Mouse (Mus musculus) liver, postnatal 0 days (tissue): ENCODE results near the gene Gabrp. TPM values are rescaled to one million over a fixed set of nuclear protein-coding genes. Genes with fewer than 3 reads are reported as not detected.

Source experiments
- ATAC-seq: fragments of 200-750 bp; cut with Nextera tagmentation; 2 replicates; pipeline ENCODE4 v1.8.0; 2017; ENCODE audit warnings: mild to moderate bottlenecking, moderate library complexity
- DNase-seq: peaks from one replicate; pipeline ENCODE4 v3.0.0-alpha.2; 2016
- H3K27ac ChIP-seq: fragments of 300-500 bp; sonication (generic); 2 replicates; pipeline ENCODE4 v1.5.1; 2014; ENCODE audit warnings: antibody characterized with exemption, moderate library complexity, mild to moderate bottlenecking, low read depth
- H3K27me3 ChIP-seq: fragments of 300-500 bp; sonication (generic); 2 replicates; pipeline ENCODE4 v1.6.1; 2014; ENCODE audit warnings: low read length, control low read depth, mixed read lengths; ENCODE audit not compliant: insufficient read depth
- H3K36me3 ChIP-seq: fragments of 300-500 bp; sonication (generic); replicated peaks from 2 replicates; pipeline ENCODE4 v1.6.1; 2014; ENCODE audit warnings: mild to moderate bottlenecking, control low read depth, low read length, moderate library complexity, mixed read lengths; ENCODE audit not compliant: insufficient read depth
- H3K4me1 ChIP-seq: fragments of 300-500 bp; sonication (generic); 2 replicates; pipeline ENCODE4 v1.6.1; 2014; ENCODE audit warnings: antibody characterized with exemption, mild to moderate bottlenecking, control low read depth; ENCODE audit not compliant: insufficient read depth
- H3K4me2 ChIP-seq: fragments of 300-500 bp; sonication (generic); 2 replicates; pipeline ENCODE4 v1.6.1; 2014; ENCODE audit warnings: low read depth, mild to moderate bottlenecking, low read length, moderate library complexity, mixed read lengths
- H3K4me3 ChIP-seq: fragments of 300-500 bp; sonication (generic); 2 replicates; pipeline ENCODE4 v1.5.1; 2014; ENCODE audit warnings: low read depth, low read length
- H3K9ac ChIP-seq: fragments of 300-500 bp; sonication (generic); replicated peaks from 2 replicates; pipeline ENCODE4 v1.6.1; 2014; ENCODE audit warnings: mild to moderate bottlenecking, moderate library complexity
- H3K9me3 ChIP-seq: fragments of 300-500 bp; sonication (generic); 2 replicates; pipeline ENCODE4 v1.6.1; 2016; ENCODE audit warnings: mild to moderate bottlenecking, control low read depth, low read length, mixed read lengths
- CTCF ChIP-seq: sonication (generic); IDR thresholded peaks from 2 replicates; pipeline ENCODE4 v1.5.1; 2016; ENCODE audit warnings: antibody characterized with exemption, low read depth
- EP300 ChIP-seq: IDR thresholded peaks from 2 replicates; pipeline ENCODE4 v1.6.1; 2016; ENCODE audit warnings: antibody characterized with exemption, low read depth, mild to moderate bottlenecking
- WGBS: fragments of 180-500 bp; shearing (Covaris S2); extraction: QIAGEN DNeasy Blood & Tissue Kit; methylation state at CpG from one replicate; pipeline ENCODE4 v1.1.7; 2014; ENCODE audit not compliant: insufficient replicate concordance; 5-methylcytosine and 5-hydroxymethylcytosine counted together
- polyA plus RNA-seq: library from polyadenylated mRNA; unstranded; fragments of >200 nt; fragmentation: Nextera tagmentation; extraction: Ambion mirVana; gene quantifications from 2 replicates; pipeline ENCODE4 v1.2.1, GENCODE M21; 2015

The Gabrp gene
- polyA plus RNA-seq, 1 experiment from 2014 or later: 0.05 TPM

DNA sequence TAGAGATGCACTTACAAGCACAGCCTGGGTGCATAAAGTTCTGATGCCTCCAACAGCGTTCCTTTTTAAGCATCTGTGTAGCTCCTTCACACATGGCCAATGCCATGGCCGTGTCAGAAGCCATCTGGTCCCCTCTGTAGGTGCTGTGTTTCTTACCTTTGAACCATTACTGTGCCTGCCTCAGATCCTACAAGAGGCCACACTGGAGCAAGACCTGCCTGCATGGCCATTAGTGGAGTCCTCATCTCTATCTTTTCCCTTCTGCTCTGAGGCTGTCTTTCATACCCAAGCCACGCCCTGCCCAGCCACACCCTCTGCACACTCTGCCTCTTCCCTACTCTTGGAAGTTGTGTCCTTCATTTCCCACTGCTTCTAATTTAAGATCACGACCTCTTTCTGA is 14.1 kb upstream of the Gabrp start:
- H3K27me3 ChIP-seq: no peaks in the 10 kb centered on the region
- DNase-seq (no peak), ATAC-seq (no peak)
- TF ChIP-seq EP300 (no peak), CTCF (no peak)
- no peak overlapping the region for H3K9ac ChIP-seq
- no peaks in the 10 kb centered on the region for H3K36me3 ChIP-seq
- 79% methylated on average over 4 of the region's 4 CpGs for WGBS
- H3K27ac ChIP-seq: no peak overlapping the region
- H3K4me1 ChIP-seq: no peaks in the 10 kb centered on the region
- H3K4me2 ChIP-seq: no peak overlapping the region
- no peaks in the 10 kb centered on the region for H3K9me3 ChIP-seq
- no peak overlapping the region for H3K4me3 ChIP-seq

DNA sequence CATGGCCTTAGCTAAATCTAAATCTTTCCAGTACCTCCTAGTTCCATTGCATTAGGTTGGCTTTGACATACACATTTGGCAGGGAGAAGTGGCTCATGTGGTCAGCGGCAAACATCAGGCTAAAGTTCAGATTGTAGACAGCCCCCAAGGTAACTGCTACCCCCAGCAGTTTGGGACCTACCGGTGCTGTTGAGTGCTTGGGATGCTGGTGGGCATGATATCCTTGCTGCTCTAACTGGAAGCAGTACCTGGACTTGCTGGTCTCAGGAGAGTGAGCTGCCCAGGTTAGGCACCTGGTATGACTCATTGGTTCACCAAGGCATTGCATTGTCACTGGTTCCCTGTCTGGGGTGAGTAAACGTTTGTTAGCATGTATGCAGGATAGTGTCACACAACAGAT is 12.0 kb upstream of the Gabrp start:
- Histone ChIP-seq H3K27ac (no peak overlapping the region), H3K9me3 (no peaks in the 10 kb centered on the region), H3K4me3 (no peak overlapping the region), H3K4me1 (no peaks in the 10 kb centered on the region), H3K36me3 (no peaks in the 10 kb centered on the region), H3K9ac (no peak overlapping the region), H3K4me2 (no peak overlapping the region), H3K27me3 (no peaks in the 10 kb centered on the region)
- DNase-seq: no peak
- WGBS: 81% methylated on average over 3 of the region's 3 CpGs
- no peak for TF ChIP-seq CTCF
- TF ChIP-seq EP300: no peak
- no peak for ATAC-seq

DNA sequence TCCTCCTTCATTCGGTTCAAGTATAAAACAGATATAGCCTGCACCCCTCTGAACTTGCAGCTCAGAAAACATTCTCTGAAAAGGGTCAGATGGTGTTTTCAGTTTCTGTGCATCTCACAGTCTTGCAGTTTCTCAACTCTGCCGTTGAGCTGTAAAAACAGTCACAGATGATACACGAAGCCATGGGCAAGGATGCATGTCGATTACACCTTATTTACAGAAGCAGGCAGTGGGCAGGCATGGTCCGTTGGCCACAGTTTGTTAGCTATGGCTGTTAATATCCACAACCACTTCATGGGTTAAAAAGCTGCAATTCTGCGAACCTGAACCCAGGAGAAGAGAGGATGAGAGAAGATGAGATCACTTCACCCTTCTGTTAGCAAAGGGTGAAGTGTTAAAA is 7.9 kb upstream of the Gabrp start:
- Histone ChIP-seq H3K4me3 (no peak overlapping the region), H3K9ac (no peak overlapping the region), H3K9me3 (no peaks in the 10 kb centered on the region), H3K27me3 (no peaks in the 10 kb centered on the region), H3K27ac (no peak overlapping the region), H3K4me2 (no peak overlapping the region), H3K4me1 (no peaks in the 10 kb centered on the region), H3K36me3 (no peaks in the 10 kb centered on the region)
- TF ChIP-seq EP300: no peak
- whole genome bisulfite sequencing: 67% methylated on average over 6 of the region's 6 CpGs
- ATAC-seq: no peak
- DNase-seq: no peak

- no peak overlapping the region for H3K27ac ChIP-seq
- H3K9me3 ChIP-seq: no peaks in the 10 kb centered on the region
- no peak for TF ChIP-seq CTCF
- no peak for TF ChIP-seq EP300
- no peaks in the 10 kb centered on the region for H3K4me1 ChIP-seq
- H3K27me3 ChIP-seq: no peaks in the 10 kb centered on the region
- H3K36me3 ChIP-seq: no peaks in the 10 kb centered on the region
- WGBS: 30% methylated on average over 3 of the region's 3 CpGs
- no peak overlapping the region for H3K9ac ChIP-seq
- H3K4me3 ChIP-seq: no peak overlapping the region
- ATAC-seq (no peak), DNase-seq (no peak)
- H3K4me2 ChIP-seq: no peak overlapping the region
Observed at GRCm38 (mm10) chr11:33579621-33580020, 862 bp upstream of the Gabrp start.

DNA sequence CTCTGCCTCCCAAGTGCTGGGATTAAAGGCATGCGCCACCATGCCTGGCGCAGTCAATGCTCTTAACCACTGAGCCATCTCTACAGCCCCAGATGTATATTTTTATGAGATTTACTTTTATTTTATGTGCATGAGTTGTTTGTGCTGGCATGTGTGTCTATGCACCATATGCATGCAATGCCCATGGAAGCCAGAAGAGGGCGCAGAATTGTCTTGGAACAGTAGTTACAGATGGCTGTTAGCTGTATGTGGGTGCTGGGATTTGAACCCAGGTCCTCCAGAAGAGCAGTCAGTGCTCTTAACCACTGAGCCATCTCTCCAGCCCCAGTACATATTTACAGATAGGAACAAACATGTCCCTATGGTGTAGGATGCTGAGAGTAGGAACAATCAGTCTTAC is 3.8 kb downstream of the Gabrp start:
- Histone ChIP-seq H3K27me3 (no peaks in the 10 kb centered on the region), H3K9me3 (no peaks in the 10 kb centered on the region), H3K4me3 (no peak overlapping the region), H3K4me1 (no peaks in the 10 kb centered on the region), H3K36me3 (no peaks in the 10 kb centered on the region), H3K4me2 (no peak overlapping the region), H3K27ac (no peak overlapping the region), H3K9ac (no peak overlapping the region)
- DNase-seq (no peak), ATAC-seq (no peak)
- TF ChIP-seq CTCF (peak; percentile 41), EP300 (no peak)
- WGBS: 75% methylated on average over 3 of the region's 3 CpGs

- DNase-seq (no peak), ATAC-seq (no peak)
- Histone ChIP-seq H3K27me3 (no peaks in the 10 kb centered on the region), H3K9me3 (no peaks in the 10 kb centered on the region), H3K4me1 (no peaks in the 10 kb centered on the region), H3K36me3 (no peaks in the 10 kb centered on the region), H3K4me2 (no peak overlapping the region), H3K27ac (no peak overlapping the region), H3K9ac (no peak overlapping the region), H3K4me3 (no peak overlapping the region)
- TF ChIP-seq EP300 (no peak), CTCF (0 out of 2 replicates have a peak, but pooled peaks have one; percentile 6)
Observed at GRCm38 (mm10) chr11:33570413-33570812, 8.3 kb downstream of the Gabrp start.

DNA sequence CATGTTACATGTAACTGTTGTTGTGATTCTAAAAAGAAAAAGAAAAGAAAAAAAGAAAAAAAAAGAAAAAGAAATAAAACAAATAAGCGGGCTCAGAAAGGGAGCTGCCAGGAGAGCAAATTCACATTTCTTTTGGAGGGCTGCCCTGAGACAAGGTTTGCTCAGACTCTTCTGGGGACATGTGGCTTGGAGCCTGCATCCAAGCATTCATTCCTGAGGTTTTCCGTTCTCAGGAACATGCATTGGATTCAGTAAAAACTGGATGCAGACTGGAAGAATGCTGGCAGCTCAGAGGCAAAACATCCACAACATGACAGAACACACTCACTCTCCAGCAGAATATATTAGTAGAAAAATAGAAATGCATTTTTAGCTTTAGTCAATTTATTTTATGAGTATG is 14.8 kb downstream of the Gabrp start:
- H3K4me1 ChIP-seq: no peaks in the 10 kb centered on the region
- DNase-seq (no peak), ATAC-seq (no peak)
- no peak overlapping the region for H3K9ac ChIP-seq
- H3K27me3 ChIP-seq: no peaks in the 10 kb centered on the region
- H3K4me2 ChIP-seq: no peak overlapping the region
- whole genome bisulfite sequencing: 80% methylated on average over 2 of the region's 2 CpGs
- H3K9me3 ChIP-seq: no peaks in the 10 kb centered on the region
- no peaks in the 10 kb centered on the region for H3K36me3 ChIP-seq
- H3K4me3 ChIP-seq: no peak overlapping the region
- no peak overlapping the region for H3K27ac ChIP-seq
- no peak for TF ChIP-seq CTCF
- TF ChIP-seq EP300: no peak
